Mouse (Mus musculus): Measurements from ENCODE around the gene Phc1.

DNA sequence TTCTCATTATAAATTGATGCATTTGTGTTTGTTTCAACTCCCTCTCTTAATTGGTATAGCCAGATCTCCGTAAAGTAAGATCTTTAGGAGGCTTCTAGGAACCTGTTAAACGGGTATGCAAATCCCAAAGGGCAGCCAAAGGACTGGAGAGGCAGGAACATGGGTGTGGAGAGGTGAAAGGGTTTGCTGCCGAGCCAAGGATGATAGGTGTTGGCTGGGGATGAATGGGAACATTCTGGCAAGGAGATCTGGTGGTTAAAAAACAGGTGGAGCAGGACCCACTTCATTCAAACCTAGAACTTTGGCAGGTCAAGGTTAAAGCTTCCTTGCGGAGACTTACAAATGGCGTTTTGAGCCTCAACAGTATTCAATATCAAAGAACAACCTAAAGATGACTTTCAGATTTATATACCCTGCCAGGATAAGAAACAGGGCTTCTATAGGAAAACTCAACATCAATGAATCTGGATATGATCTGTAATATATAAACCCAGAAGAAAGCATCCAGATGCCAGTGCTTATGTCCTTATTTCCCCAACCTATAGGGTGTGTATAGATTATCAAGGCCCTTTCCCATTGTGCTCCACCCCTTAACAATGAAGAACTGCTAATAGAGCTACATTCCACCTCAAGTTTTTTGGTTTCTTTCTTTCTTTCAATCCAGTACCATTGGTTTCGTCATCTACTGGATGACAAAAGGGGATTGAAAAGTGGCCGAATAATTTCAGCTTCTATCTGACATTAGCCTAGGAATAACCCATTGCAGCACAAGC, 863 bp upstream of the Phc1 start:
- TF ChIP-seq POLR2A (IDR thresholded peaks at IDR 0.05; ENCODE audit: borderline replicate concordance, insufficient read depth, low read length) (no peak), CTCF (IDR thresholded peaks at IDR 0.05; ENCODE audit: borderline replicate concordance, insufficient read depth, low read depth, low read length) (no peak)

Data from cerebellum, adult 2 months (tissue).